Mouse (Mus musculus) ES-CJ7 (cell line): ENCODE measurements around the gene Crtc3.
A peak's percentile ranks its signal among the peaks of the same experiment; 100 is the strongest.

ENCODE experiments used
- DNase-seq: peaks from one replicate; pipeline ENCODE4 v3.0.0; 2011; ENCODE audit warnings: low read depth, low spot score

Gene Crtc3

DNA sequence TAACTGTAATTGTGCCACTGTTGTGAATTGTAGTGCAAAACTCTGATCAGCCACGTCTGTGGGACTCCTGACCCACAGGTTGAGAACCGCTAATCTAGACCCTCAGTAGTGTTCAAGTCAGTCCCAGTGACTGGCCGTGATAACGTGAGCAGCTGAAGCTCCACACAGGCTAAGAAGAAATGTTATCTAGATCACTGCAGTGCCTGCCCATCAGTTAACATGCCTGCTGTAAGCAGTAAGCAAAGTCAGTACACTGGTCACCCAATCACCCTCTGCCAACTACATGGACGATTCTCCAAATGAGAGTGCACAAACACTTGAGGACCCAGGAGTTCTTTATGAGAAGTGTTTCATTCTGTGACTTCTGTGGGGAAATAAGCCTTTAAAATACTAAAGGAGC, 3.0 kb downstream of the Crtc3 start:
- DNase-seq, result no peak

- peak; percentile 29 for DNase-seq
Observed at GRCm38 (mm10) chr7:80682630-80683029, 6.0 kb downstream of the Crtc3 start.

- DNase-seq, result no peak
Observed at GRCm38 (mm10) chr7:80680218-80680847, 8.3 kb downstream of the Crtc3 start.

GRCm38 (mm10) chr7:80672323-80672722, 16.4 kb downstream of the Crtc3 start:
- DNase-seq, result no peak

- DNase-seq, result no peak
Observed at GRCm38 (mm10) chr7:80670889-80671288, 17.8 kb downstream of the Crtc3 start.

GRCm38 (mm10) chr7:80667190-80667589, 21.5 kb downstream of the Crtc3 start:
- DNase-seq, result no peak

- DNase-seq, result no peak
Observed at GRCm38 (mm10) chr7:80666198-80666915, 22.3 kb downstream of the Crtc3 start.

DNA sequence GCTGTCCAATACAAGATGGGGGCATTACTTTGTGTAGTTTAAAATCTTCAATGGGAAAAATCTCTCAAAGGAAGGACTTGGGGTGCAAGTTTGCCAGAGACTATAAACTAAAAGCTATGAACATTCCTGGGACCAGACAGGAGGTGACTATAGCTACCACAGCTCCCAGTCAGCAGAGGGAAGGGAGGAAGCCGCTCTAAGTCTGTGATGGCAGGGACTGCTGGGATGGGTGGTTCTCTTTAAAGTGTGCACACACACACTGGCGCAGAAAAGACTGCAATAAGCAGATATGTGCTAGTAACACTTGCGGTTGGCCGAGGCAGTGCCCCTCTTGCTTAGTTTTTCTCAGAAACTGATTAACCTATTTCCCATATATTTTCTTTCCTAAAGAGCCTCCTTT, 27.6 kb downstream of the Crtc3 start:
- no peak for DNase-seq

DNA sequence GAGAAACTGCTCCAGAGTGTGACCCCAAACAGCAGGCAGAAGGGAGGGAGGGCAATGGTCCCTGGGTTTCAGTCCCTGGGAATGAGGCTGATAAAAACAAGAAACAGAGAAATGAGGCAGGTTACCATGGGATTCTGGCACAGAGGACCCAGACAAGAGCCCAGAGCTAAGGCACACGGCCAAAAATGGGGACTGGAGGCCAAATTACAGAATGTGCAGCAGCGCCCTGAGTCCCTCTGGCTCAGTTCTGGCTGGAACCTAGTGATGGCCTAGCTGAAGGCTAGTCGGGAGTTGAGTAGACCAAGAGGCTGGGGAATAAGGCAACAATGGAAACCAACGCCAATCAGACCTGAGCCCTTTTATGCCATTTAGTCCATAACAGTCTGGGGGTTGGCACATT, 28.1 kb downstream of the Crtc3 start:
- DNase-seq, result no peak

DNA sequence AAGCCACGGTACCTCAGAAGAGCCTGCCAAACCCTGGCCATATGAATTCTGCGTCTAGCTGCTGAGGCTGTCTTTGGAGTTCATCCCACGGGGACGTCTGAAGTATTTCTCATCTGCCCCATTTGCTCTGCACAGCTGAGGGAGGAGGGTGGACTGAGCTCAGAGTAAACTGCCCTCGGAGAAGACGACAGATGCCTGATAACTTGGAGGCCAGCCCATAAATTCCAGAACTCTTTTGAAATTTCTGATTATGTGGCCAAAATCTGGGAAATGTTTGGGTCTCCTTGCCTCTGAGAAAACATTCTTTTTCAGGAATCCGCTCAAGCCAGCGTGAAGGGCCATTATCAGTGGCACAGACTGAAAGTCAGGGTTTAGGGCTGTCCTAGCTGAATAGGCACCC, 30.8 kb downstream of the Crtc3 start:
- DNase-seq, result no peak

DNA sequence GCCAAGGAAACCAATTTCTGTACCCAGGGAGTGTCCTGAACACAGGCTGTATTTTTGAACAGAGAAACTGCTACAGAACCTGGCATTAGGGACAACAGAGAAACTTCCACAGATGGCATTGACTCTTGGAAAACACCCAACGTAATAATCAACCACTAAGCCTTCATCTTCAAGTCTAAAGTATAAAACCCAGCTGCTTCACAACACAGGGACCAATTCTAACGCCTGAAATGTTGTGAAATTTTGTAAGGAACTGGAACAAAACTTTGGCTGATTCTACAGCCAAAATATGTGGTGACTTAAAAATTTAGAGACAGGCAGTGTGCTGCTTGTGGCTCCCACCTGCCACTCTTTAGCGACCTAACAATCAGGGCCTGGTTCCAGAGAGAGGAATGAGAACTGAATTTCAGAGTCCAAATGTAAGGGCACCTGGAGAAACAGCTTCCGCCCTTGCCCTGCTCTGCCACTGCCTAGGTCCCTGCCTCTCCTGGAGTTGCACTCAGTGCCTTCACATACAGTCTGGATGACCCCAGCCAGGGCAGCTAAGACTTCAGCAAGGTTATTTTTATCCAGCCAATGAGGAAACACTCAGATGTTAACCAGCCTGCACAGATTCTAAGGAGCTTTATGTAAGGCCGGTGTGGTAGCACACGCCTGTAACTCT, 33.2 kb downstream of the Crtc3 start:
- no peak for DNase-seq

GRCm38 (mm10) chr7:80654926-80655325, 33.8 kb downstream of the Crtc3 start:
- DNase-seq, result no peak

DNA sequence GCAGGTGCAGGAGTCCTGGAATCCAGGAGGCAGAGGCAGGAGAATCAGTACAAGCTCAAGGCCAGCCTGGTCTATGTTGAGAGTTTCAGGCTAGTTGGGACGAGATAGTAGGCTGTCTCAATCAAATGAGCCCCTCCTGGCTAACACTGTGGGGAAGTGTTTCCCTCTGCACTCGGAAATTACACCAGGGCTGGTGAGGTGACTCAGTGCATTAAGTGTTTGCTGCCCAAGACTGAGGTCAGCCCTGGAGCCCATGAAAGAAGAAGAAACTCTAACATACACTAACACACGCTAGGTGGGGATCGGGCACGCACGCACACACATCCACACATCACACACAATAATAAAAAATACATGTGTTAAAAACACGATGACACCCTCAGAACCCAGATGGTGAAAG, 34.3 kb downstream of the Crtc3 start:
- DNase-seq, result no peak

GRCm38 (mm10) chr7:80653971-80654370, 34.7 kb downstream of the Crtc3 start:
- no peak for DNase-seq

DNA sequence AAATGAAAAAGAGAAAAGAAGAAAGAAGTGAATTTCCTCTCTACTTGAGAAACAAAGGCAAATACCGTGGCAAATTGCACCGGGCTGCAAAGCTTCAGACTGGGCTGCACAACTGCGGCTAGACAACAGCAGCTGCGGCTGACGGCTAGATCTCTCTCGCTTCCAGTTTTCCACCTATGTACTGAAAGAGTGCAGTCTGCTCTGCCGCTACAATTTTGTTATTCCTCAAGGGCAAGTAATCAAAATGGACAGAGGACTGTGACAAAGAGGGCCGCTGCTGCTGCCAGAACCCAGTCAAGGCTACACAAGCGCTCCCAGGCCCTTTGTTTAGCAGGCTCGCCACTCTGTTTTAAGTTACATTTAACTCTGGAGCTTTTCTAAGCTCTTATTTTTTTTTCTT, 35.6 kb downstream of the Crtc3 start:
- no peak for DNase-seq

GRCm38 (mm10) chr7:80652289-80652688, 36.4 kb downstream of the Crtc3 start:
- no peak for DNase-seq

DNA sequence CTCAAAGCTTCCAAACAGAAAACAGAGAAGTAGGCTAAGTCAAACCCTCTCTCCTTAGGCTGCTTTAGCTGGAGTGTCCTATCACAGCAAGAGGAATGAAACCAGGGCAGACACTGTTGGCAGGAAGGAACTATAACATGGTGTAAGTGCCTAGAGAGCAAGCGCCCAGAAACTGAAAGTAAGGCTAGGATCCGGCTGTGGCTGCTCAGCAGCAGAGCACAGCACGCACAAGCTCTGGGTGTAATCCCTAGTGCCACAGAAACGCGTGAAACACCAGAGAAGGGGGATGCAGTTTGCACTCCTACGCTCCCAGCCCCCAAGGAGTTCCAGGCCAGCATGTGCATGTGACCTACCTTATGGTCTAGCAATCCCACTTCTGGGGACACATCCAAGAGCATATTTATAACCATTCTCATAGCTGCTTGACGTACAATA, 41.2 kb downstream of the Crtc3 start:
- no peak for DNase-seq

DNA sequence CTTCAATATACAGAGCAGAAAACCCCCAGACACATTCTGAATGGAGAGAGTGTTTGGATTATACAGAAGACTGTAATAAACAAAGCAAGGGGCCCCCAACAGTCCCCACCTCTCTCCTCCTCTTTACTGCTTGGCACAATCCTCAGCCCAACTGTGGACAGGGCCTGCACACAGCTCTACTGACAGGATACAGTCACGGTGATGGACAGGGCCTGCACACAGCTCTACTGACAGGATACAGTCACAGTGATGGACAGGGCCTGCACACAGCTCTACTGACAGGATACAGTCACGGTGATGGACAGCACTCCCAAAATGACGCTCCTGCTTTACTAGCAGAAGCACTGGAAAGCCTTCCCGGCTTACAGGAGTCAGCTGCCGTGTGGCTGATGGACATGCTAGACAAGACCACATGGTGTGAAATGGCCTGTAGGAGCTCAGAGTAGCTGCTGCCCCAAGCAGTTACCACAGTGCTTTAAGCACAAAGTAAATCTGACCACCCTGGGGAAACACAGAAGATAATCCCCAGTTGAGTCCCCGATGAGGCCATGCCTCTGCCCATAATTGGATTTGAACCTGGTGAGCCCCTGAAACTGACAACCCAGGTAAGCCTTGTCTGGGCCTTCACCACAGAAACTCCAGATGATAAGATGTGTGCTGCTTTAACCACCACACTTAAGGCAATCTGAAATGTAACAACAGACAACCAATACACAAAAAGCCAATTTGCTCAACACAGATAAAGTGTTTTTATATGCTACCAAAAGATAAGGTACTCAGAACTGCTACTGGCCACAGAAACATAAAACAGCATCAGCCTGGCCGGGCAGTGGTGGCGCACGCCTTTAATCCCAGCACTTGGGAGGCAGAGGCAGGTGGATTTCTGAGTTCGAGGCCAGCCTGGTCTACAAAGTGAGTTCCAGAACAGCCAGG, 42.3 kb downstream of the Crtc3 start:
- no peak for DNase-seq

- DNase-seq, result no peak
Observed at GRCm38 (mm10) chr7:80642976-80643666, 45.6 kb downstream of the Crtc3 start.

- DNase-seq, result no peak
Observed at GRCm38 (mm10) chr7:80642552-80642951, 46.1 kb downstream of the Crtc3 start.

GRCm38 (mm10) chr7:80641899-80642298, 46.8 kb downstream of the Crtc3 start:
- no peak for DNase-seq
